Mouse (Mus musculus) heart, embryonic 16.5 days (tissue): ENCODE data around the gene Rbfox1. TPM values are rescaled to one million over a fixed set of nuclear protein-coding genes. Genes with fewer than 3 reads are reported as not detected.

Experiments used
- ATAC-seq: fragments of 200-750 bp; cut with Nextera tagmentation; replicated peaks from 2 replicates; pipeline ENCODE4 v1.8.0; 2017; ENCODE audit warnings: moderate number of reproducible peaks; ENCODE audit not compliant: insufficient read depth, low FRiP score; ENCODE audit errors: extremely low read depth
- H3K27ac ChIP-seq: fragments of 300-500 bp; sonication (generic); 2 replicates; pipeline ENCODE4 v1.5.1; 2014; ENCODE audit warnings: mild to moderate bottlenecking, low read length, control low read depth, moderate library complexity
- H3K27me3 ChIP-seq: fragments of 300-500 bp; sonication (generic); 2 replicates; pipeline ENCODE4 v1.6.1; 2014; ENCODE audit warnings: low read length, mixed read lengths; ENCODE audit not compliant: control insufficient read depth, insufficient read depth
- H3K36me3 ChIP-seq: fragments of 300-500 bp; sonication (generic); 2 replicates; pipeline ENCODE4 v1.6.1; 2014; ENCODE audit not compliant: control insufficient read depth, insufficient read depth
- H3K4me1 ChIP-seq: fragments of 300-500 bp; sonication (generic); 2 replicates; pipeline ENCODE4 v1.6.1; 2014; ENCODE audit warnings: low read length, mixed read lengths; ENCODE audit not compliant: control insufficient read depth, insufficient read depth
- H3K4me2 ChIP-seq: fragments of 300-500 bp; sonication (generic); 2 replicates; pipeline ENCODE4 v1.6.1; 2014; ENCODE audit warnings: low read depth, mild to moderate bottlenecking, control low read depth, low read length
- H3K4me3 ChIP-seq: fragments of 300-500 bp; sonication (generic); 2 replicates; pipeline ENCODE4 v1.5.1; 2014; ENCODE audit warnings: mild to moderate bottlenecking, control low read depth, low read length
- H3K9ac ChIP-seq: fragments of 300-500 bp; sonication (generic); 2 replicates; pipeline ENCODE4 v1.6.1; 2014; ENCODE audit warnings: low read length, control low read depth
- H3K9me3 ChIP-seq: fragments of 300-500 bp; sonication (generic); replicated peaks from 2 replicates; pipeline ENCODE4 v1.6.1; 2016; ENCODE audit warnings: low read length; ENCODE audit not compliant: control insufficient read depth
- WGBS: fragments of 180-500 bp; shearing (Covaris S2); extraction: QIAGEN DNeasy Blood & Tissue Kit; methylation state at CpG from one replicate; pipeline ENCODE4 v1.1.7; 2014; 5-methylcytosine and 5-hydroxymethylcytosine counted together
- polyA plus RNA-seq: library from polyadenylated mRNA; unstranded; fragments of >200 nt; fragmentation: Nextera tagmentation; extraction: Ambion mirVana; gene quantifications from 2 replicates; pipeline ENCODE4 v1.2.1, GENCODE M21; 2015

Rbfox1 gene
- polyA plus RNA-seq, 1 experiment from 2014 or later = 5.9 TPM

DNA sequence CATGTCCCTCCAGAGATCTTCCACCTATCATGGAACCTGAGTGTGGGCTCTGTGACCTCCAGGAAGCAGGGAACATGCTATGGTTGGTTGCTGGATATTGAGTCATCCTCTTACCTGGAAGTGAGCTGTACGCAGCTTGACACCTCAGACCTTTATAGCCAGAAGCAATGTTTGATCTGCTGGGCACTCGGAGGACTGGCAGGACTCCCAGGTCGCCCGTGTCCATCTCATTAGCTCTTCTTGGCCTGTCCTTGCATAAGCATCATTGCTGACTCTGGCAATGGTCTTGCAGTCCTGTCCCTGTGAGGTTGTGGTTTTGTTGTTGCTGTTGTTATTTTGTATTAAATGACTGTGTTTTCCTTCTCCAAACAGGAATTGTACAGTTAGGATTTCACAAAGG lies 180.3 kb downstream of the Rbfox1 start:
- H3K27me3 ChIP-seq = no peaks in the 10 kb centered on the region
- H3K9me3 ChIP-seq = no peaks in the 10 kb centered on the region
- no peak overlapping the region for H3K27ac ChIP-seq
- H3K4me2 ChIP-seq = no peak overlapping the region
- no peak overlapping the region for H3K9ac ChIP-seq
- no peak overlapping the region for H3K4me3 ChIP-seq
- H3K4me1 ChIP-seq = no peaks in the 10 kb centered on the region
- ATAC-seq = no peak
- 82% methylated on average over 4 of the region's 4 CpGs for WGBS
- H3K36me3 ChIP-seq = no peaks in the 10 kb centered on the region

DNA sequence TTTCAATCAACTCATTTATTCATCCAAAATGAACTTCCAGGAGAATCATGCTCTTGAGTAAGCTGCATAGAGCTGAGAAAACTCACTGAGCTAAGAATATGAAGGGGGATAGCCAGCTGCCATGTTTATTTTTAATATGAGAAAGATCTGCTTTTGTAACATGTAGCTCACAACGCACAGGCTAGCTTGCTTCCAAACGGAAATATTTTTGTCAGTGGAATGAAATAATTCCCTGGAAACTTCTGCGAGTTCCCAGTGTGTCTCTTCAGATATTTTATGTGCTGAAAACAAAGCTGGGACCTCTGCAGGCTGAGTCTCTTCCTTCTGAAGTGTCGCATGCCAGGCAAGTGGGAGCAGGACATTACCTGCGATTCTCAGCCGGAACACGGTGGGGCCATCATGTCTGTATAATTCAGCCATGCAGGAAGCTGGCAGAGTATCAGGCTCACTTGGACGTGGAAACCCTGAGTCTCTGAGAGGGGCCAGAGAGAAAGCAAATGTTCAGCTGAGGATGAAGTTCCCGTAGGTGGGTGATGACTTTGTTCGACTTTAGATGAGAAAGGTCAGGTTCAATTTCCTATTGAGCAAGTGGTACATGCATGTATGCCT lies 190.4 kb downstream of the Rbfox1 start:
- ATAC-seq = no peak
- no peak overlapping the region for H3K4me3 ChIP-seq
- H3K27me3 ChIP-seq = no peaks in the 10 kb centered on the region
- no peak overlapping the region for H3K9ac ChIP-seq
- no peaks in the 10 kb centered on the region for H3K9me3 ChIP-seq
- H3K4me1 ChIP-seq = peaks cover 2% of the 10 kb centered on the region
- H3K27ac ChIP-seq = no peak overlapping the region
- WGBS = 73% methylated on average over 10 of the region's 10 CpGs
- no peak overlapping the region for H3K4me2 ChIP-seq
- H3K36me3 ChIP-seq = no peaks in the 10 kb centered on the region

DNA sequence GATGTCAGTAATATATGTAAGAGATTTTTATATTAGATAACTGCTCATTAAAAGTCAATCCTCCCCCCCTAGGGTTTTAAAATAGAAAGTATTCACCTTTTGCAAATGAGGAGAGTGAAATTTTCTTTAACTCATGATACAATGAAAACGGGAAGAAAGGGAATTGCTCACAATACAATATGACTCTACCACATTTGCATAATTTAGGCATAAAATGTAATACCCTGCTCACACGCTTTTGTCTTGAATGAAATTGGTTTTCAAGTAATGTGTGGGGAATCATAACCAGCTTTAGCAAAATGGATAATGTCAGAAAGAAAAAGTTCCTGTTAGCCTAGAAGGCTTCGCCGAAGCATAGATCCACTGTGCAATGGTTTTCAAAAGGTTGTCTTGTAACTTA lies 193.9 kb downstream of the Rbfox1 start:
- WGBS = 82% methylated on average over 4 of the region's 4 CpGs

DNA sequence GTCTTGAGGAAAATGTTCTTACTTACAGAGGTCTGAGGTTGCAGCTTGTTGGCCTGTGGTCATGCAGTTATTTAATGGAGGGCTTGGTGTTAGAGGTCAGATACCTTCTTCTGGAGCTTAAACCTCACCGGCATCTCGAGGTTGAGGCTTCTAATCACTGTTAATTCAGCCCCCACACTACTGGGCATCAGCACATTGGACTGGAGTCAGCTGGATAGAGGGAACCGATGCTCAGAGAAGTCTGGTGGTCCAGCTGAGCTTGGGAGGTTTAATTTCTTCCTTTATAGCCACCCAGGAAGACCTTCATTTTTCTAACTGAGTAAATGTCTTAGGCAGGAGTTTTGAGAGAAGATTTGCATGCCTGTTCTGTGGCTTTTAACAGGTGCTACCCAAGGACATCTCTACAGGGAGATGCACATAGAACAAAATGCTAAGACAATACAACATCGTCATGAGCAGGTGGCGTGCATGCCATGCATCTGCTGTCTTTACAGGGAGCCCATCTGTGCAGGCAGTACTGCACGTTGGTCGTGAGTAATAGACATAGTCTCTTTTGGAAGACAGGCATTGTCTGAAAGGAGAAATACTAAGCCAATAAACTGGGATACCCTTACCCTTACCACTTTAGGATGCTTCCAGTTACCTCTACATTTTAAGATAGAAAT lies 199.7 kb downstream of the Rbfox1 start:
- H3K4me1 ChIP-seq = peaks cover 13% of the 10 kb centered on the region
- H3K4me3 ChIP-seq = no peak overlapping the region
- 73% methylated on average over 7 of the region's 7 CpGs for WGBS
- no peak overlapping the region for H3K27ac ChIP-seq
- no peak overlapping the region for H3K9ac ChIP-seq
- H3K27me3 ChIP-seq = no peaks in the 10 kb centered on the region
- no peak for ATAC-seq
- no peaks in the 10 kb centered on the region for H3K9me3 ChIP-seq
- H3K4me2 ChIP-seq = no peak overlapping the region
- no peaks in the 10 kb centered on the region for H3K36me3 ChIP-seq

More for the DNA sequence above, 193.9 kb downstream of the Rbfox1 start:
- no peak overlapping the region for H3K27ac ChIP-seq
- peaks cover 6% of the 10 kb centered on the region for H3K4me1 ChIP-seq
- no peak overlapping the region for H3K4me2 ChIP-seq
- H3K9me3 ChIP-seq = no peaks in the 10 kb centered on the region
- no peak overlapping the region for H3K9ac ChIP-seq
- no peak overlapping the region for H3K4me3 ChIP-seq
- ATAC-seq = no peak
- H3K36me3 ChIP-seq = no peaks in the 10 kb centered on the region
- H3K27me3 ChIP-seq = no peaks in the 10 kb centered on the region

DNA sequence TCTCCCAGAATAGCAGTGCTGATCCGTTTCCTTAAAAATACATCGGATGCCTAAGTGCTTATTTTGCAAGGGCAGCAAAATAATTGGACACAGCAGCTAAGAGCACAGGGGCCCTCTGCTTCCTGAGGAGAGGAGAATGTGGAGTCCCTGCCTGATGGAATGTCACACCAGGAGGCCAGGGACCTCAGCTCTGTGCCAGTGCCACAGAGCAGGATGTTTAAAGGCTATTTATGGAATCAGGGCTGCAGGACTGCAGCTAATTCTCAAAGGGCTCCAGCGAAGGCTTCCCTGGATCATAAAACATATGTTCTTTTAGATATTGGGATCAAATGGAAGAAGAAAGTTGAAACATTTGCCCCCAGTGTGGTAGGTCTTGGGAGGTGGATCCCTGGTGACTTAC lies 201.0 kb downstream of the Rbfox1 start:
- Histone ChIP-seq H3K4me2 (peak overlapping the region; percentile 24; the same call in 1 of the 2 replicates), H3K9me3 (no peaks in the 10 kb centered on the region)

DNA sequence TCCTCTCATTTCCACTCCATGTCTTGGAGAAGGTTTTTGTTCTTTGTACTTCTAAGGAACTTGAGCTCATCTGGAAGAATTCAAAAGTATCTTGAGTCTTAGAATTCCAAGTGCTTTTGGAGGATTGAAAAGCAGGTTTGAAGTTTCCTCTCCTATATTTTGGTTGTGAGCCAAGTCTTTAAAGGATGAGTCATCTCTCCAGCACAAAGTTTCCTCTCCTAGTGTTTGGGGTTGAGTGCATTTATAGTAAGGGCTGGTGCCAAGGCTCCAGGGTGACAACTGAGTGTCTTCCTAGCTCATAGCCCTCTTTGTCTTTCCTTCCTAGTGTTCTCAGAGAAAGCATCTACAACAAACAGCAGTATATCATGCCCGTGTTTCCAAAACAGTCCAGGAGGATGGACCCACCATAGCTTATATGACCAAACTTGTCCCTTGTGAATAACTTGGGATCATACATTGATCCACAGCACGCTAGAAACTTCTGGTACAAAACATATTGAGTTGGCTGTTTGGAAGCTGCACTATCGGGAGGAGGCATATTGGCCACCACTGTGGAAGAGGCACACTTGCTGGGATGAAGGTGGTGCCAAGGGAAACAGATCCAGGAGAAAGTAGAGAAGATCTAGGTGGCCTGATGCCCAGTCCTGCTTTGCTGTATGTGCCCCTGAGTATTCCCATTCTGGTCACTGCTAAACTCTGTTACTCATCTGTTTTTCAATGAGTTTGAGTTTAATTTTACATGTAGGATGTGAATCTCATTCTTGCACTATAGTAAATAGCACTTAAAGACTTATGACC lies 206.4 kb downstream of the Rbfox1 start:
- no peak overlapping the region for H3K27ac ChIP-seq
- H3K27me3 ChIP-seq = no peaks in the 10 kb centered on the region
- ATAC-seq = no peak
- H3K4me3 ChIP-seq = no peak overlapping the region
- peaks cover 7% of the 10 kb centered on the region for H3K4me1 ChIP-seq
- no peaks in the 10 kb centered on the region for H3K9me3 ChIP-seq
- H3K9ac ChIP-seq = no peak overlapping the region
- 82% methylated on average over 3 of the region's 3 CpGs for WGBS
- no peak overlapping the region for H3K4me2 ChIP-seq
- H3K36me3 ChIP-seq = no peaks in the 10 kb centered on the region

More for the DNA sequence above, 201.0 kb downstream of the Rbfox1 start:
- Histone ChIP-seq H3K4me1 (peaks cover 7% of the 10 kb centered on the region), H3K27ac (peak overlapping the region; percentile 95), H3K27me3 (no peaks in the 10 kb centered on the region), H3K9ac (0 out of 2 replicates have a peak overlapping the region, but pooled peaks have one; percentile 6), H3K36me3 (no peaks in the 10 kb centered on the region), H3K4me3 (no peak overlapping the region)
- ATAC-seq = peak; percentile 97
- WGBS = 13% methylated on average over 3 of the region's 3 CpGs

DNA sequence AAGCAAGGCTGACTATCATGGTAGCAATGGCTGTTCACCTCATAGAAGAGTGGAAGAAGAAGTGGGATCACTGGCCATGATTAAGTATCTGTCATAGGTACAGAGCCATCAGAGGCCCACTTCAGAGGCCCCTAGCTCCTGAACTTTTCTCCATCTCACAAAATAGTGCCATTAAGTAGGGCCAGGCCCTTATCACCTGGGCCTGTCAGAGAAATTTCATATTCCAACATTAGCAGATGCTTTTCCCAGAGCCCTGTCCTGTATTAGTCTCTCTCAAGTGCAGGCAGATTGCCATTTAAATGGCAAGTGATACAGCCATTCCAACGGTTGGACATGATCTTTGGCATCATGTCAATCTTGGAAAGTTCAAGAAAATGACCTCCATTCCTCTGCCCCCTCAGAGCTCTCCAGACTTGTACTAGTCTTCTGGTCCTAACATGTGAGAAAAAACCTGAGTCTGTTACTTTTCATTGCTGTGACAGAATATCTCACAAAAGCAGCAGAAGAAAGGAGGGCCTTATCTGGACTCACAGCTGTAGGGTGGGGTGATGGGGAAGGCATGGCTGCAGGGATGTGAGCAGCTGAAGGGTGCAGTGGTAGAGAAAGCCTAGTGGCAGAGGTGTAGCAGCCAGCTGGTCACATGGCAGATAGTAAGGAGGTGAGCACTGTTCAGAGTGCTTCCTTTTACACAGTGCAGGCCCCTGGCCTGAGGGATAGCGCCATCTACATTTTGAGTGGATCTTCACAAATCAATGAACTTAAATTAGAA lies 210.6 kb downstream of the Rbfox1 start:
- WGBS = 52% methylated on average over 2 of the region's 2 CpGs
- Histone ChIP-seq H3K4me1 (no peaks in the 10 kb centered on the region), H3K27ac (no peak overlapping the region), H3K4me2 (no peak overlapping the region), H3K36me3 (no peaks in the 10 kb centered on the region), H3K9me3 (no peaks in the 10 kb centered on the region), H3K9ac (no peak overlapping the region), H3K4me3 (no peak overlapping the region), H3K27me3 (no peaks in the 10 kb centered on the region)
- no peak; the same call in 1 of the 2 replicates for ATAC-seq

DNA sequence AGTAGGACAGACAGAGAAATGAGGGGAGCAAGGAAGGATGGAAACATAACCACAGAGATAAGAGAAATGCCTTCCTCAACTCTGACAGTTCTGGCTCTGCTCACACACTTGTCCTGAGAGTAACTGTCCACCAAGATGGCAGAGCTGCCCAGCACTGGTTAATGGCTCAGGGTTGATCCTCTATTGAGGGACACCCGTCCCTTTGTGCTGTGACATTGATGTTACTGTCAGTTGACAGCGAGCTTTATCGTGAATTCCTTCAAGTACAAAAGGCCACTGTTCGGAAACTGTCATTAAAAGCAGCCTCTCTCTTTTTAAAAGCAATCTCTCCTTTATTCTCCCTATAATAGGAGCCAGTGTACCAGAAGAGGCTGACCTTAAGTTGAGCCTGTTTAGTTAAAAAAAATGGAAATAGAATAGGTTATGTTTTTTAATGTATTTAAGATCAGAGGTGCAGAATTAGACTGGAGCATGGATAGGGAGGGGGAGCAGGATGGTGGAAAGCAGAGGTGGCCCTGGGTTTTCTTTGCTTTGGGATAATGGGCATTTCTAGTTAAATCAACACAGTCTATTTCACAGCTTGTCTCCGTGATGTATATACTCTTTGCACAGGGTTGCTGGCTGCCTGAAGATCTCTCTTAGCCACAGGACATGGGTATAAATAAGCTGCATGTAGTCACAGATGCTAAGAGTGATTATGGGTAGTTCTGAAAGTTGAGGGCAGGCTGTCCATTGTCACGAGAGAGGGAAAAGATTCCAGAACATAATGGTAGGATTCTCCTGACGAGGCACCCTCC lies 212.3 kb downstream of the Rbfox1 start:
- Histone ChIP-seq H3K9me3 (no peaks in the 10 kb centered on the region), H3K27ac (no peak overlapping the region), H3K36me3 (no peaks in the 10 kb centered on the region), H3K9ac (no peak overlapping the region), H3K4me3 (no peak overlapping the region), H3K4me2 (no peak overlapping the region), H3K4me1 (no peaks in the 10 kb centered on the region), H3K27me3 (no peaks in the 10 kb centered on the region)
- ATAC-seq = no peak
- 67% methylated on average over 7 of the region's 7 CpGs for WGBS
